Comparison of ENCODE assay signal across 14 mouse cellular contexts in the genomic region with DNA sequence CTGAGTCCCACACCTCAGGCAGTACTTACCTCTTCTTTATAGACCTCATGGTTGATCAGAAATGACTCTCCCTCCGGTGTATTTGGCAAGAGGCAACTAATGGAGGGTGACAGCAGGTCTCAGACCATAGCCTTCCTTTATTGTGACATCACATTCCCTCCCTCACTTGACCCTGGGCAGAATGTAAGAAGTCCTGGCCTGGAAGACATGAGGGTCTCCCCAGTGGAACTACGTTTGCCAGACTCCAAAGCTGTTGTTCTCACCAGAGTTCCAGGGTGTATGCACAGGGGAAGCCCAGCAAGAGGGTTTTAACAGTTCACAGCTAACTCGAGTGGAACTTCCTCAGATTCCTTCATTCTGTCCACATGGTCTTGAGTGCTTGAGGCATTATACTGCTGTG. TPM values are rescaled to one million over a fixed set of nuclear protein-coding genes. Genes with fewer than 3 reads are reported as not detected.
"Had no signal": no experiment of that assay in that cellular context is flagged by ENCODE, and none has a peak within 500 bp of the region (broad histone marks: within the 10 kb centered on the region; RNA-seq: fewer than 3 reads in every experiment).

TSS of gene 2610528A11Rik (minus strand) at position 101 of the 400 bp plus-strand sequence.

- H3K27ac ChIP-seq: kidney, postnatal 0 days; layer of hippocampus, adult 2 months; liver, embryonic 12.5 days; midbrain, embryonic 12.5 days had no signal

- H3K9me3 ChIP-seq: liver, embryonic 12.5 days; midbrain, embryonic 12.5 days had no signal

- H3K36me3 ChIP-seq: midbrain, embryonic 12.5 days had no signal

- H3K4me3 ChIP-seq: layer of hippocampus, adult 2 months; liver, embryonic 12.5 days; midbrain, embryonic 12.5 days had no signal

- H3K4me1 ChIP-seq: liver, embryonic 12.5 days; midbrain, embryonic 12.5 days had no signal

- DNase-seq: kidney, adult 9 months; kidney, postnatal 36 days; left cerebral cortex, postnatal 4 days; lung, embryonic 14.5 days; lung, postnatal 10 days; lung, postnatal 4 days; right cerebral cortex, postnatal 25 days; thymus, postnatal 4 days had no signal

- H3K27me3 ChIP-seq: liver, embryonic 12.5 days; midbrain, embryonic 12.5 days had no signal

- H3K9ac ChIP-seq: liver, embryonic 12.5 days; lung, embryonic 14.5 days; midbrain, embryonic 12.5 days had no signal

- ATAC-seq: liver, embryonic 12.5 days had no signal

- H3K4me2 ChIP-seq: liver, embryonic 12.5 days; lung, embryonic 14.5 days; midbrain, embryonic 12.5 days had no signal

RNA-seq across cellular contexts. Expression of gene 2610528A11Rik, which starts in this region (rescaled TPM):
- total RNA-seq: midbrain, postnatal 0 days had no signal
- polyA plus RNA-seq: liver, embryonic 12.5 days; midbrain, embryonic 12.5 days; neural tube, embryonic 14.5 days had no signal
